14 mouse cellular contexts compared by ENCODE assay signal in genomic region chr6:5396797-5397196, GRCm38 (mm10). TPM values are rescaled to one million over a fixed set of nuclear protein-coding genes. Genes with fewer than 3 reads are reported as not detected.
DNase-seq lines count a peak whose midpoint lies in the region; ATAC-seq and TF ChIP-seq lines count a peak whose summit lies in the region.
"Had no signal": no experiment of that assay in that cellular context is flagged by ENCODE, and none has a peak within 500 bp of the region (broad histone marks: within the 10 kb centered on the region; RNA-seq: fewer than 3 reads in every experiment).

No protein-coding gene starts in this region.

- H3K36me3 ChIP-seq in hindbrain, postnatal 0 days (ENCODE audit: insufficient read depth, low read length), result no peaks in the 10 kb centered on the region
- H3K36me3 ChIP-seq in hindbrain, embryonic 10.5 days, result no peaks in the 10 kb centered on the region
- H3K36me3 ChIP-seq in lung, postnatal 0 days (ENCODE audit: insufficient read depth, low read length), result no peaks in the 10 kb centered on the region
- no peaks in the 10 kb centered on the region for H3K36me3 ChIP-seq in liver, embryonic 15.5 days (replicated peaks)
- H3K36me3 ChIP-seq in forebrain, embryonic 14.5 days (ENCODE audit: control insufficient read depth, insufficient read depth, low read length), result no peaks in the 10 kb centered on the region
- H3K36me3 ChIP-seq: hindbrain, embryonic 12.5 days had no signal

- TF ChIP-seq EP300 in lung, postnatal 0 days (IDR thresholded peaks at IDR 0.05), result no peak

- DNase-seq in hindbrain, postnatal 0 days (ENCODE audit: low spot score), result peak; percentile 29
- no peak for DNase-seq in hindbrain, embryonic 10.5 days (ENCODE audit: low spot score)
- no peak for DNase-seq in lung, postnatal 0 days (ENCODE audit: low spot score)
- no peak for DNase-seq in lung, postnatal 25 days (ENCODE audit: low spot score)
- DNase-seq in NIH3T3 (ENCODE audit: low read depth), result peak; percentile 92
- DNase-seq in forebrain, embryonic 14.5 days (ENCODE audit: low spot score), result no peak
- DNase-seq: adrenal gland, postnatal 25 days; cerebellum, postnatal 14 days; kidney, adult 11 months; lung, adult 18-20 months; thymus, postnatal 25 days had no signal

- peak; percentile 50 for TF ChIP-seq CTCF in hindbrain, postnatal 0 days (IDR thresholded peaks at IDR 0.05; ENCODE audit: low read depth)
- peak; percentile 48 for TF ChIP-seq CTCF in lung, postnatal 0 days (IDR thresholded peaks at IDR 0.05)

- H3K9me3 ChIP-seq in hindbrain, postnatal 0 days (ENCODE audit: low read length), result no peaks in the 10 kb centered on the region
- H3K9me3 ChIP-seq in hindbrain, embryonic 10.5 days, result no peaks in the 10 kb centered on the region
- H3K9me3 ChIP-seq in lung, postnatal 0 days (ENCODE audit: low read length), result no peaks in the 10 kb centered on the region
- no peaks in the 10 kb centered on the region for H3K9me3 ChIP-seq in liver, embryonic 15.5 days (replicated peaks)
- H3K9me3 ChIP-seq in forebrain, embryonic 14.5 days (replicated peaks; ENCODE audit: control insufficient read depth, low read length), result no peaks in the 10 kb centered on the region
- H3K9me3 ChIP-seq: heart, embryonic 12.5 days; hindbrain, embryonic 12.5 days had no signal

- H3K9ac ChIP-seq in hindbrain, postnatal 0 days (replicated peaks; ENCODE audit: low read length), result no peak overlapping the region
- H3K9ac ChIP-seq in lung, postnatal 0 days (replicated peaks; ENCODE audit: low read depth), result no peak overlapping the region
- no peak overlapping the region for H3K9ac ChIP-seq in liver, embryonic 15.5 days
- no peak overlapping the region for H3K9ac ChIP-seq in forebrain, embryonic 14.5 days (ENCODE audit: low read length)
- H3K9ac ChIP-seq: heart, embryonic 12.5 days; hindbrain, embryonic 12.5 days had no signal

- 48% methylated on average over 3 of the region's 3 CpGs for WGBS in hindbrain, postnatal 0 days
- WGBS in hindbrain, embryonic 10.5 days, result 60% methylated on average over 3 of the region's 3 CpGs
- WGBS in lung, postnatal 0 days, result 52% methylated on average over 3 of the region's 3 CpGs
- 45% methylated on average over 3 of the region's 3 CpGs for WGBS in liver, embryonic 15.5 days (ENCODE audit: insufficient replicate concordance)
- WGBS in forebrain, embryonic 14.5 days, result 53% methylated on average over 3 of the region's 3 CpGs

- no peak for ATAC-seq in hindbrain, postnatal 0 days
- ATAC-seq in lung, postnatal 0 days, result no peak
- peak; percentile 55; the same call in 1 of the 2 replicates for ATAC-seq in liver, embryonic 15.5 days (ENCODE audit: insufficient read depth)
- ATAC-seq in forebrain, embryonic 14.5 days, result no peak

- H3K27me3 ChIP-seq in hindbrain, postnatal 0 days (ENCODE audit: insufficient read depth, low read length), result no peaks in the 10 kb centered on the region
- no peaks in the 10 kb centered on the region for H3K27me3 ChIP-seq in hindbrain, embryonic 10.5 days (ENCODE audit: insufficient read depth, poor library complexity, severe bottlenecking)
- H3K27me3 ChIP-seq in lung, postnatal 0 days (replicated peaks; ENCODE audit: insufficient read depth, low read length), result no peaks in the 10 kb centered on the region
- H3K27me3 ChIP-seq in liver, embryonic 15.5 days, result no peaks in the 10 kb centered on the region; the same call in 1 of the 2 replicates
- no peaks in the 10 kb centered on the region for H3K27me3 ChIP-seq in forebrain, embryonic 14.5 days (replicated peaks; ENCODE audit: control insufficient read depth, insufficient read depth, low read length)
- H3K27me3 ChIP-seq: heart, embryonic 12.5 days; hindbrain, embryonic 12.5 days had no signal

- no peak overlapping the region for H3K4me3 ChIP-seq in hindbrain, postnatal 0 days (ENCODE audit: low read length)
- no peak overlapping the region for H3K4me3 ChIP-seq in hindbrain, embryonic 10.5 days
- no peak overlapping the region for H3K4me3 ChIP-seq in lung, postnatal 0 days (ENCODE audit: low read depth, low read length)
- no peak overlapping the region for H3K4me3 ChIP-seq in liver, embryonic 15.5 days (replicated peaks)
- H3K4me3 ChIP-seq in forebrain, embryonic 14.5 days (ENCODE audit: low read depth, low read length), result no peak overlapping the region
- H3K4me3 ChIP-seq: heart, embryonic 12.5 days; hindbrain, embryonic 12.5 days had no signal

- H3K27ac ChIP-seq in hindbrain, postnatal 0 days, result no peak overlapping the region
- no peak overlapping the region for H3K27ac ChIP-seq in hindbrain, embryonic 10.5 days
- H3K27ac ChIP-seq in lung, postnatal 0 days (ENCODE audit: low read length), result no peak overlapping the region
- H3K27ac ChIP-seq in liver, embryonic 15.5 days (replicated peaks), result 0 out of 2 replicates have a peak overlapping the region, but pooled peaks have one; percentile 26
- H3K27ac ChIP-seq in forebrain, embryonic 14.5 days (ENCODE audit: low read depth, low read length), result no peak overlapping the region
- H3K27ac ChIP-seq: hindbrain, embryonic 12.5 days had no signal

- H3K4me2 ChIP-seq in hindbrain, postnatal 0 days (ENCODE audit: low read depth, low read length), result no peak overlapping the region
- H3K4me2 ChIP-seq in lung, postnatal 0 days (replicated peaks; ENCODE audit: low read depth, low read length), result no peak overlapping the region
- no peak overlapping the region for H3K4me2 ChIP-seq in liver, embryonic 15.5 days
- no peak overlapping the region for H3K4me2 ChIP-seq in forebrain, embryonic 14.5 days (ENCODE audit: low read length)
- H3K4me2 ChIP-seq: heart, embryonic 12.5 days; hindbrain, embryonic 12.5 days had no signal

- H3K4me1 ChIP-seq in hindbrain, postnatal 0 days (ENCODE audit: insufficient read depth, low read length), result no peaks in the 10 kb centered on the region
- H3K4me1 ChIP-seq in hindbrain, embryonic 10.5 days (replicated peaks), result peaks cover 11% of the 10 kb centered on the region
- no peaks in the 10 kb centered on the region for H3K4me1 ChIP-seq in lung, postnatal 0 days (ENCODE audit: insufficient read depth, low read depth, low read length)
- H3K4me1 ChIP-seq in liver, embryonic 15.5 days (replicated peaks), result peaks cover 13% of the 10 kb centered on the region; the same call in 1 of the 2 replicates
- no peaks in the 10 kb centered on the region for H3K4me1 ChIP-seq in forebrain, embryonic 14.5 days (ENCODE audit: control insufficient read depth, insufficient read depth, low read length)
- H3K4me1 ChIP-seq: hindbrain, embryonic 12.5 days had no signal

RNA-seq across cellular contexts. Expression of gene Asb4, which starts 13.6 kb away (rescaled TPM):
- 8.3 and 10.6 TPM in 2 replicates for total RNA-seq in hindbrain, postnatal 0 days (2014; rRNA removed)
- polyA plus RNA-seq in hindbrain, postnatal 0 days (2015; fragmentation: Nextera tagmentation; extraction: Ambion mirVana), result 13.7 and 16.3 TPM in 2 replicates
- 22.0 and 24.3 TPM in 2 replicates for polyA plus RNA-seq in hindbrain, embryonic 10.5 days (2016; fragmentation: Nextera tagmentation; extraction: Ambion mirVana)
- 2.1 and 2.2 TPM in 2 replicates for polyA plus RNA-seq in lung, postnatal 0 days (2015; fragmentation: Nextera tagmentation; extraction: Ambion mirVana)
- 4.5 and 4.7 TPM in 2 replicates for polyA plus RNA-seq in liver, embryonic 15.5 days (2015; fragmentation: Nextera tagmentation; extraction: Ambion mirVana)
- 22.7 and 23.7 TPM in 2 replicates for polyA plus RNA-seq in forebrain, embryonic 14.5 days (2014; fragmentation: Nextera tagmentation; extraction: Ambion mirVana)

Comparison
In these comparisons a context has a peak if more than half of its experiments do, and no peak if none do; other contexts are left out.
1. DNase-seq: peak in hindbrain, postnatal 0 days (single experiment) and NIH3T3 (single experiment); none in hindbrain, embryonic 10.5 days (single experiment), lung, postnatal 0 days (single experiment), lung, postnatal 25 days (single experiment) and forebrain, embryonic 14.5 days (single experiment).